Mouse (Mus musculus) spleen, embryonic (tissue): ENCODE data around the gene Htatsf1.

ENCODE experiments used
- CTCF ChIA-PET: fragments of 350-600 bp; sonication (Branson Sonifier 250); formaldehyde crosslinking; loops from one replicate; lab custom pipeline; 2022; lab: Charles Lee

Htatsf1 gene

GRCm38 (mm10) chrX:57053174-57053992 lies at the start of gene Htatsf1:
Htatsf1 (plus strand) TSS chrX:57053583.
- CTCF ChIA-PET: no interaction called here

GRCm38 (mm10) chrX:57012891-57013290 lies 40.5 kb upstream of the Htatsf1 start:
- CTCF ChIA-PET: no interaction called here

- CTCF ChIA-PET: no interaction called here
These were observed 10.6 kb upstream of the Htatsf1 start, which contains the start of gene Brs3 for GRCm38 (mm10) chrX:57042774-57043173. Brs3 (plus strand) TSS chrX:57043074.

GRCm38 (mm10) chrX:57043869-57044268 lies 9.5 kb upstream of the Htatsf1 start:
- CTCF ChIA-PET: no interaction called here

DNA sequence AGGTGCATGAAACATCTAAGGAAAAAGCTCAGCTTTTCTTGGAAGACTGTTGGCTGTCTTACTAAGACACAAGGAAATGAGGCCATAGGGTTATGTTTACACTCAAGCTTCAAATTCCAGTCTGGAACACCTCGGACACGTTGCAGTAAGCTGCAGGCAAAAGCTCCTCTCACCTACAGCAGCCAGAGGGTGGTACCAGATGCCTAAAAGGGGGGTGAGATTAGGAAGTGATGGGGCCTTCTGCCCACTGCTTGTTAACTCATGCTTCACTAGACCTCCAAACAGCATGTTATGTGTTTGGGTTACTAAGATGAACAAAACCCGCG lies 572 bp upstream of the Htatsf1 start:
- CTCF ChIA-PET: no interaction called here

- CTCF ChIA-PET: no interaction called here
These were observed 606 bp downstream of the Htatsf1 start for GRCm38 (mm10) chrX:57053993-57054385.

DNA sequence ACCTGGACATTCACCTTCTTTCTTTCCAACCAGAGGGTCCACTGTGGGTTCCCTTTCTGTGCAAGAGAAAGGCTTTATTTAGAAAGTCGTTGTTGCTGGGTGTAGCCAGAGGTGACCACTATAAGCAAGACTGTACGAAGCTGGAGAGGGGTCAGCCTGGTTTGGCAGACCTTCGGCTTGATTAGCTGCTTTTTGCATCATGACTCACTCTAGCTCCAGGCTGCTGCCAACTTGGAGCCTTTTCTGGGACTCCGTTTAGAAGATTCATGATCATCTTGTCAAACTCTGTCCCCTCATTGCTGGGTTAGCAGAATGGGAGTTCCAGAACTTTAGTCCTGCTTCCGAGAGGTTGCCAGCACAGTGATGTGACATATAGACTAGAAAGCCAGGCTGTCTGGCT lies 28.1 kb downstream of the Htatsf1 start:
- CTCF ChIA-PET: no interaction called here

DNA sequence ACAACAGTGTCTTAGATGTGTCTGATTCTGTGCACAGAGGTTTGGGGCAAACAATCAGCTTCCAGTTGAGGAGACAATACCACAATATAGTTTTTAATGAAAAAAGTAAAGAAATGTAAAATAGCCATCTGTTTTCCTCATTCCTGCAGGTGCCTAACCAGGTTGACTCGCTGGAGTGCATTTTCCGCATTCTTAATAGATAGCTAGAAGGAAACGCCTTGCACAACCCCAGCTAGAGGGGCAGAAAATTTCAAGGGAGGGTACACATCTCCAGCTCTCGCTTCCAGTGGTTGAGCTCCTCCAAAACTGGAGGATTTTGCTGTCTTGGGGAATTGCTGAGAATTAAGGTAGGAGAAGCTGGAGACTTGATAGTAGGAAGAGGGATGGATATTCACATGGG lies 34.4 kb downstream of the Htatsf1 start, which contains the start of gene Vgll1:
Gene Vgll1, plus strand, starts transcription at position 301 of the 400 bp plus-strand sequence.
- CTCF ChIA-PET: no interaction called here

- CTCF ChIA-PET: no interaction called here
These were observed 50.0 kb downstream of the Htatsf1 start for GRCm38 (mm10) chrX:57103415-57103814.

DNA sequence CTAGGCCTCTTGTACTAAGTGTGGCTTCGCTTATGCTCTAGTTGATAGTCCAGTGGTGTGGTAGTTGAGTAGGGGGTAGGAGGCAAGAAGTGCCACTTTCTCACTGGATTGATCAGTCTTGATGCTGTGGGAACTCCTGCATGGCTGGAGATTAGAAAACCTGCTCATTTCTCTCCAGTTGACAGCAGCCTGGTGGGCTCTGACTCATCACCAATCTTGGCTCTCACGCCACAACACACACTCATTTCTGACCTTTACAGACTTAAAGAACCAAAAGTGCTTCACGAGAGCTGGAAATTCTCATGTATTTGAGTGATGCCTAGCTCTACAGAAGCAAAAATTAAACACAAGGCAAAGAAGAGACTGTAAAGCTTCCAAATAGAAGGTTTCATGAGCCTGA lies 53.6 kb downstream of the Htatsf1 start:
- CTCF ChIA-PET: no interaction called here
